Mouse (Mus musculus): ENCODE data around the gene Zcchc2.

The Zcchc2 gene

DNA sequence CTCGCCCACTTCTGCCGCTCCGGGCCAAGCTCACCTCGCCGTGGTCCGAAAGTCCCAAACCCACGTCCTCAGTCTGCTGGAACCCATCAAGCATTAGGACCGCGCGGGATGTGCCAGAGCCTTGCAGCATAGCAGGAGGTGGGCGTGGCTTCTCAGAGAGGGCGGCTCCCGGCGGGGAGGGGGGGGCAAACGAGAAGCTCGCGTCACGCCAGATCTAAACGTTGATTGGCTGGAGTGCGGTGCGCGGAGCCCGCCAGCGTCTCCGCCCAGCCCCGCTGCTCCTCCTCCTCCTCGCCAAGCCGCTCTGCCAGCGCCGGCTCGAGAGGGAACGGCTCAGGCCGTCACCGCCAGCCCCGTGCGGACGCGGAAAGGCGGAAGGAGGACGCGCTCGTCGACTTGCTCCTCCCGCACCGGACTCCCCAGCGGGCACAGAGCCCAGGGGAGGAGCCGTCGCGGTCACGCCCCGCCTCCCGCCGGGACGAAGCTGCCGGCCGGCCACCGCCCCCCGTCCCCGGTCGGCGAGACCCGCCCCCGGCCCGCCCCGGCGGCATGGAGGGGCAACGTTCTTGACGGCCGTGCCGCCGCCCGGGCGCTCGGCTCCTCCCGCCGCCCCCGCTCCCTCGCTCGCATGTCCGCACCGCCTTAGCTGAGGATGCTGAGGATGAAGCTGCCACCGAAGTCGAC is at the start of gene Zcchc2:
Gene Zcchc2, plus strand, starts transcription at position 269 of the 684 bp plus-strand sequence.
- peak; percentile 100 for DNase-seq (ENCODE audit: extremely low read depth, insufficient read length, low spot score)

GRCm38 (mm10) chr1:105944927-105945580 is 45.2 kb upstream of the Zcchc2 start:
- no peak for DNase-seq (ENCODE audit: extremely low read depth, insufficient read length, low spot score)

DNA sequence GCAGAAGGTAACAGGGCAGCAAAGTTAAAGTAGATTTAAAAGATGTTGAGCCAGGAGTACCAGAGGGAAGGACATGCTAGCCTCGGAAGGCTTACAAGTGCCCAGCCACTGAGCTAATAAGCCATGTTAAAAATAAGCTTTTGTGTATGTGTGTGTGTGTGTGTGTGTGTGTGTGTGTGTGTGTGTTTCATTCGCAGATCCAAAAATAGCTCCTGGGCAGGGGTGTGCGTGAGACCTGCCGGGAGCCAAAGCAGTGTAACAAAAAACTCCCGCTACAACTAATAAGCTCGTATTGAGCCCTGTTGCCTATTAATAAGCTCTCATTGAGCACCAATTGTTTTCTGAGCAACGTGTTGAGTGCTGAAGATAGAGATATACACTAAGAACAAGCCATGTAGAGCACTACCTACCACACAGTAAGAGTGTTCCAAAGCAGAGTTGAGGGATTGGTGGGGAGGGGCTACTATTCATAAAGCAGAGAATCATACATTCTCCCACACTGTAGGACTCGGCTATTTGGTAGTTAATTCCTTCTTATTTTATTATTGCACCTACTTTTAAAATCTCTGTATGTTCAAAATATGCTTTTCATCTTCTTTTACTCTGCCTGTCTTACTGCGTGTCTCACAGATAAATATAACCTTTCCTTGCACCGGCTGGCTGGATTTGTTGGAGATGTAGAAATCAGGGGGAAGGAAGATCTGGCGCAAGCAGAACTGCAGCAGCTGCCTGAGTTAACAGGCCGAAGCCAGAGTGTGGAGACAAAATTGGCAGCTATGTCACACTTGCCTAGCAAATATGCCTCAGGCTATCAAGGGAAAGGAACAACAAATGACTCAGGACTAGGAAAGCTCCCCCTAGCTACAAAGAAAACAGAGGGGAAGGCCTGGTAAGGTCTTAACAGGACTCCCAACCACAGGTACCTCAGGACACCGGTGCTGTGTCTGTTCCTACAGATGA is 43.3 kb upstream of the Zcchc2 start:
- DNase-seq (ENCODE audit: extremely low read depth, insufficient read length, low spot score) = peak; percentile 66

DNA sequence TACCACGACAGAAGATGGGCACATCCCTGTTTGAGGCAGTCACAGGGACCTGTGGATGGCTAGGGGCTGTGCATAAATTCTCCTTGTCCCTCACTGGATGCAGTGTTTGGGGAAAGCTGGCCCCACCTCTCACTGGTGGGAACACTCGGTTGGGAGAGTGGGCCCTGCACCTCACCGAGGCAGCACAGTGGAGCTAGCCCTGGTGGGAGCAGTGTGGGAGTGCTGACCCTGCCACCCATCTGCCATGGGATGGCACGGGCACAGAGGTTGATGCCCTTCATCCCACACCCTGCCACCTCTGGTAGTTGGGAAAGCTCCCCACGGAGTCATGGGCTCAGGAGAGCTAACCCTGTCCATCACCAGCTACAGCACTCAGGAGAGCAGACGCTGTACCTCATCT is 41.9 kb upstream of the Zcchc2 start:
- no peak for DNase-seq (ENCODE audit: extremely low read depth, insufficient read length, low spot score)

- no peak for DNase-seq (ENCODE audit: extremely low read depth, insufficient read length, low spot score)
These were observed 36.6 kb upstream of the Zcchc2 start for GRCm38 (mm10) chr1:105953588-105953987.

DNA sequence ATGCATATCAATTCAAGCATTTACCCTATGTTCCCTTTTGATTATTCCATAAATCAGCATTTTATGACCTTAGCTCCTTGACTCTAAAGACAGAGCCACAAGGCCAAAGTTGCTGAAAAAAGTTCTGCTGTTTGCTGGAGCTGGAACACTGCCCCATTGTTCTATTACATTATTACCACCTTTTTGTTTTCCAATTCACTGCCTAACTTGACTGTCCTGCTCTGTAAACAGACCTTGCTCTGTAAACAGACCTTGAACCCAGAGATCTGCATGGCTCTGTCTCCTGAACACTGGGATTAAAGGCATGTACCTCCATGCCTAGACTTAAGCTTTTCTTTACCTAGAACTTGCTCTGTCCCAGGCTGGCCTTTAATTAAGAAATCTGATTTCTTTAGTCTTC is 36.2 kb upstream of the Zcchc2 start:
- DNase-seq (ENCODE audit: extremely low read depth, insufficient read length, low spot score) = no peak

- DNase-seq (ENCODE audit: extremely low read depth, insufficient read length, low spot score) = no peak
These were observed 34.1 kb upstream of the Zcchc2 start for GRCm38 (mm10) chr1:105956057-105956456.

DNA sequence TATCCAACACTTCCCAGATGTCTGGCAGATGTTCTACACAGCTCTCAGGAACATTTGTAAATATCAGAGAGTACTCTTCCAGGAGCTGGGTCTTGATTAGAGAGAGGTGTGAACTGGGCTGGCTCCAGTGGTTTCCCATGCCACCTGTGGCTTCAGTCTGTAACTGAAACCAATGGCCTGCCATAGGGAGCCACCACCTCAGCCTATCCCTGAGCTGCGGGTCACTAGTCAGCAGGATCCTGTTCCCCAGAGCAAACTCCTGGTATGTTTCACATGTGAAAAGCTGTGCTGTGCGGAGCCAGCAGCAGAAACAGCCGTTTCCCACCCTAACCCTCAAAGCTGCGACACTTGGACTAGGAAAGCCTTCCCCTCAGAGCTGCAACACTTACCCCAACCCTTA is 28.7 kb upstream of the Zcchc2 start:
- DNase-seq (ENCODE audit: extremely low read depth, insufficient read length, low spot score) = no peak

DNA sequence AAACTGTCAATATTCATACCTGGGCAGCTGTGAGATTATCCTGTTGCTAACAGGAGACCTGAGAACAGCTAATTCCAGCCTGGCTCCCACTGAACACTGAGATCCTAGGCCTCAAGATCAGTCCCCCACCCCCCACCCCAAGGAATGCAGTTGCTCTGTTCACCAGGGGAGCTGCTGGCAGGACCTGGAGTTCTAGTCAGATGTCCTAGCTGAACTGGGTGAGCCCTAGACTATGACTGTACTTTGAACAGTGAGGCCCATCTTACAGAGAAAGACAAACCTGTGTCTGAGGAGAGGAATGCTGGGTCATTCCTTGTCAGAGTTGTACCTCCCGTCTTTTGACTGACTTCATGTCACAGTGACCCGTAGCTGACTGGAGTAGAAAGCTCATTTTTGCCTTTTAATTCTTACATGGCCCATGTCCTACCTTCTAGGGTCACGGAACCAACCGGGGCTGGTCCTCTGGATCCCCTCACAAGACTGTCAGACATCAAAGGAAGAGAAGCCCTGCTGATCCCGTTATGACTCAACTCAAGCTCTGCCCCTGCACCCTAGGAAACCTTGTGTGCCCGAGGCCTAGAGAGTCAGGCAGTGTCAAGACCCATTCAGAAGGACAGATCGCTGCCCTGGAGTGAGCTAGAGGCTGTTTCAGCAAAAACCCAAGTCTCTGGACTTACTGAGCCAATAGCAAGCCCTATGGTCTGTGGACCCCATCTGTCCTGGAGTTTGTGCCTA is 28.0 kb upstream of the Zcchc2 start:
- no peak for DNase-seq (ENCODE audit: extremely low read depth, insufficient read length, low spot score)

DNA sequence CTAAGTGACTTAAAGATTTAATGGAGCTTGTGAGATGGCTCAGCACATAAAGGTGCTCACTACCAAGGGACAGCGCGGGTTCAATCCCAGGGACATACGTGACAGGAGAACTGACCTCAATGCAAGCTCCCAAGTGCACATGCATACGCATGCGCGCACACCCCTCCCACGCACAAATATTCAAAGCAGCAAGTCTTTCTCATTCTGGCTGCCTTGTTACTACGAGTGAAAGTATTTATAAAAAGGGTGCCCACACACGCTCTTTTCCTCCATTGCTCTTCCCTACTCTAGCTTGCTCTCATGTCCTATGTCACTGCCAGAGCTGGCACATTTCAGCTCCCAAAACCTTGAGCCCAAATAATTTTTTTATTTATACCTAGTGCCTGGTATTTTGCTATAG is 27.4 kb upstream of the Zcchc2 start:
- no peak for DNase-seq (ENCODE audit: extremely low read depth, insufficient read length, low spot score)

DNA sequence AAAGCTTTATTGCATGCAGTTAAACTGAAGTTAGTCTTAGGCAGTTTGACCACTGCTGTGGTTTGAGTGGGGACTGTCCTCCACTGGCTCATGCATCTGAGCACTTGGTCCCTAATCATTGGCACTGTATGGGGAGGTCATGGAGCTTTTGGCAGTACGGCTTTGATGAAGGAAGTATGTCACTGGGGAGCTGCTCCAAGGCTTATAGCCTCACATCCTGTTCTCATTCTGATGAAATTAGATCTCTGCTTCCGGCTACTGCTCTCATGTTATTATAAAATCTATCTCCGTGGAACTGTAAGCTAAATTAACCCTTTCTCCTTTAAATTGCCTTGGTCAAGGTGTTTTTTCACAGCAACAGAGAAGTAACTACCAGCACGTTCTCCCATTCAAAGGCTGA is 25.7 kb upstream of the Zcchc2 start:
- no peak for DNase-seq (ENCODE audit: extremely low read depth, insufficient read length, low spot score)

DNA sequence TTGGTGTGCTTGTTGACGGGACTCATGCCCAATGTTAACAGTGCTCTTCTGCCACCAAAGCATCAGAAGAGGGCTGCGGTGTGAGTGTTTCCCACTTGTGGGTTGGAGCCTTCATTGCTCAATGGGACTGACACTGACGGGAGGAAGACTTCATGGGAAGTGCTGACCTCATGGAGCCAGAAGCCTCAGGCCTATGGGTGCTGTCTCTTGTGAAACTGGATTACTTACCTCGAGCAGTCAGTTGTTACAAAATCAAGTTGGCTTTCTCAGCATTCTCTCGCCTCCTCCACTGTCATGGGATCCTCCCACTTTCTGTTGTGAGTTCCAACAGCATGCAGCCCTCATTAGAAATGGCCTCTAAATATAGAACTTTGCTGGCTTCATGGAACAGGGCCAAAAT is 25.0 kb upstream of the Zcchc2 start:
- no peak for DNase-seq (ENCODE audit: extremely low read depth, insufficient read length, low spot score)

DNA sequence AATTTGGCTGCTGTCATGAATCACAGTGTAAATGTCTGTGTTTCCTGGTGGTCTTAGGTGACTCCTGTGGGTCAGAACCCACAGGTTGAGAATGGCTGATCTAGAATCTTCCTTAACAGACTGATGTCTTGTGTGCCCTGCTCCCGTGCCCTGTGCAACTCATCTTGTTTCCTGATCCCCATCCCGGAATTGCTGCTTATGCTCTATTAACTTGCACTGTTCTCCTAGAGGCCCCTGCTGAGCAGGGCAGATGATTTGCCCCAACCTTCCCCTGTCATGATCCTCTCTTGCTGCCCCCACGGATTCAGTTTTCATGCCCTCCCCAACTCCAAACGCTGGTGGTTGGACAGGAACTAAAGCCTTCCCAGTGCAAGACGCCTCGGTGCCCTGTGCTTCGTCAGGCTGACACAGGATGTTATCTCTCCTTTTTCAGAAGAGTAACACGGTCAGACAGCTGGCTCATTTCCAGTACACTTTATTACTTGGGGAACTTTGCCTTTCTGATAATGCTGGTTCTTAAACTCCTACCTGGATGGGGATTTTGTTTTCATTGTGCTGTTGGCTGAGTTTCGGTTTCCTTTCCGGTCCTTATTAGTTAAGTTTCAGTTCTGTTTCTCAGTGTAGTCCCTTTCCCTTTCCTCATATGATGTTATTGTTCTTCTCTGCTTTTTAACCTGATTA is 18.6 kb upstream of the Zcchc2 start:
- no peak for DNase-seq (ENCODE audit: extremely low read depth, insufficient read length, low spot score)

GRCm38 (mm10) chr1:105974023-105974422 is 16.2 kb upstream of the Zcchc2 start:
- no peak for DNase-seq (ENCODE audit: extremely low read depth, insufficient read length, low spot score)

DNA sequence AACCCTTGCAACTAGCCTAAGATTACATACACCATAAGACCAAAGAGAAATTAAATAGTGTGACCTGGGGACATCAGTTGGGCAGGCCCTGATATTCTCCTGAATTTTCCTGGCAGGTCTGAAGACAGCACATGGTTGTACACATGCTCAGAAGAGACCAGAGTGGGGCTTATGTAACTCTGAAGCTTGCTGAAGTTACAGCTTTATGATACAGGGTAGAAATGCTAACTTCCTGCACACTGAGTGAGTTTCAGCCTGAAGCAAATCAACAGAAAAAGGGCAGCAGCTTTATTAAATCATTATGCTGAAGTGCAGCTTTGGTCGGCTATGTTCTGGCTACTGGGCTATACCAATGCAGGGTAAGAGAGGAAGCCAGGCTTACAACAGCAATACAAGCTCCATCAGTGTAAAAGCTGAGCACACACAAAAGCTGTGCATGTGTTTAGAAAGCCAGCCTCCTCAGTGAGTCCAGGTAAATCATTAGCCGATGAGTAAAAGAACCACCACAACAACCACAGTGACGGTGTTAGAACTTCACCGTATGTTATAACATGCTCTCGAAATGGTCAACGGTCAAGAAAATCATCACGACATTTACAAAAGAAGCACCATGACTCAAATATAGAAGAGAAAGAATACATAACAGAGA is 12.6 kb upstream of the Zcchc2 start:
- DNase-seq (ENCODE audit: extremely low read depth, insufficient read length, low spot score) = no peak

DNA sequence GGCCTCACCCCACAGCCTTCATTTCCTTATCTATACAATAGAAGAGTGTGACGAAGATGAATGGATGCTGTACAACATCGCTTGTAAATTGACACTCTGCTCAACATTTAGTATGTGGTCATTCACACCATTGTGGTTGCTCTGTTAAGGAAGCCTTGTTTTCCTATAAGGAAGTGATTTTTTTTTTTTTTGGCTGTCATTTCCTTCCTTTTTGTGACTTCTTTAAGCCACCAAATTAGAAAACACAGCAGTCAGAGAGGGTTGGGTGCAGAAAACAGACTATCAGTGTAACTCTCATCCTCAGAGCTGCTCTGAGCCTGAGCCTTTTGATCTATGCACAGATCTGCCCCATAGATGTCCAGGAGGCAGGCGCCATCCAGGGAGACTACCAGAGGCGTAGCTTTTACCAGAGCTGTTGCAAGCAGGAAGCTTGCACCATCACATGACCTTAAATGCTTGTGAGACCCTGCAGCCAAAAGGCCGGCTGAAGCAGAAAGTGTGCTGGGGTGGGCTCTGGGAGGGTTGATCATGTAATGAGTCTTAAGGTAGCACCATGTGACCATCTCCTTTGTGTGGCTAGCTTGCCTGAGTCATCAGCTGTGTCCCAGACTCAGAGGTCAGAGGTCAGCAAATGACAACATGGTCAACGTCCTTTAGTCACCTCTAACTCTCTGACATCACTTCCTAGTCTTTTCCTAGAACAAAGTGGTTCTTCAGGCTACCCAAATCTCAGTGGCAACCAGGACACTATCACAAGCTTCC is 9.2 kb upstream of the Zcchc2 start:
- DNase-seq (ENCODE audit: extremely low read depth, insufficient read length, low spot score) = peak; percentile 27

DNA sequence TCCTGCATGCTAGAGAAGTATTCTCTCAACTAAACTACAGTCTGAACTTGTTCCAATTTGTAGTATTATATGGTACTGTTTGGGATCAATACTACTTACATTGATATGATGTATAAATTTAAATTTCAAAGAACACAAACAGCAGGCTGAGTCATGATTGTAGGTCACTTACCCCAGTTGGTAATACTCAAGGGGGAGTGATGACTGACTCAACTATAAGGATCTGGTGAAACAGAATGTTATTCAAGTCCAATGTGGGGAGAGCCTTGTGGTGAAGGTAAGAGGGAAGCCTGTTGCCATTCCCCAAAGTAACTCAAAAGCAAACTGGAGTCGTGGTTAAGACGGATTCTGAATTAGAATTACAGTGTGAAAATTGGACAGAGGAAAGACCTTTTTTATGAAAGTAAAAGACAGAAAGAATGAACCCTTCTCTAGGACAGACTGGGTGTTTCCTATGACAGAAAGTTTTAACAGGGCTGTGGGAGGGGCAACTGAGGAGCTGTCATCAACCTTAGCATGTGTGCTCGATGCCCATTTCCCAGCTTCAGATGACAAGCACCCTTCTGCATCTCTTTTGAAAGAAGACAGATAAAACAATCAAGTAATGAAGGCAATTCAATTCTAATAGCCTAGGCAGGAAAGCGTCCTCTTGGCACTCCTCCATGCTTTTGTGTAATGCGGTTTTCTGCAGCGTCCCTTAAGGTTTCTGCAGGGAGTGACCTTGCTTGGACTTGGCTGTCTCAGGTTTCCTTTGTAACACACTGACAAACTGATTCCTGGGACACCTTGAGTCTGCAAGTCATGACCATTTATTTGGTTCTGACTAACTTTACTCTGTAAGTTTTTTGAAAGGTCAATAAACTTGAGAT is 7.5 kb upstream of the Zcchc2 start:
- DNase-seq (ENCODE audit: extremely low read depth, insufficient read length, low spot score) = peak; percentile 39

GRCm38 (mm10) chr1:105984172-105984571 is 6.0 kb upstream of the Zcchc2 start:
- peak; percentile 48 for DNase-seq (ENCODE audit: extremely low read depth, insufficient read length, low spot score)
